In the genomic region with DNA sequence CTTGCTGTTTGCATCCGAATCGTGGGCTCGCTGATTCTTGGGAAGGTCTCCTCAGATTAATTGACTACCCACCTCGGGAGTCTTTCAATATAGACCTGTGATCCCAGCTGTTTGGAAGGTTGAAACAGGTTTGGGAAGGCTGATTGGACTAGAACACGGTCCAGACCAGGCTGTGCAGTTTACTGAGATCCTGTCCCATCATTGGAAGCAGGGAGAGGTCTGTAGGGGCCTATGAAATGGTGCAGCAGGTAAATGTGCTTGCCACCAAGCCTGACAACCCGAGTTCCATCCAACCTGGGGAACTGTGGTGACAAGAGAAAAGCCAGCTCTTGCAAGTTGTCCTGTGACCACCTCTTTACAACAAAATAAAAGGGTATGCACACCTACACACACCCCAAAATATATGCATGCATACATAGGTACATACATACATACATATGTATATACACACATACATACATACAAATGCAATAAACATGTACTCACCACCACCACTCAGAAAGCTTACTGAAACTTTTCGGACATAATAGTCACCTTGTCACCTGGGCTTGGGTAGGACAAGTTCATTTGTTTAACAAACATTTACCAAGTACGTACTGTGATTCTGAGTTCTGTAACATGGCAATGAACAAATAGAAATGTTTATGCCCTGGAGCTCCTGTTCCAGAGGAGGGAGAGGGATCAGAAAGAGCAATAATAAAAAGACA, we compare ENCODE assay signal across 26 mouse cellular contexts.
A peak's percentile ranks its signal among the peaks of the same experiment; 100 is the strongest.
DNase-seq lines count a peak whose midpoint lies in the region; ATAC-seq and TF ChIP-seq lines count a peak whose summit lies in the region.
"Had no signal": no experiment of that assay in that cellular context is flagged by ENCODE, and none has a peak within 500 bp of the region (broad histone marks: within the 10 kb centered on the region; RNA-seq: fewer than 3 reads in every experiment).

No protein-coding gene starts in this region.

- peaks cover 5% of the 10 kb centered on the region; the same call in 1 of the 2 replicates for H3K4me1 ChIP-seq in intestine, embryonic 15.5 days (replicated peaks)
- peaks cover 9% of the 10 kb centered on the region for H3K4me1 ChIP-seq in stomach, embryonic 15.5 days

- H3K27ac ChIP-seq in left cerebral cortex, adult 2 months = peak overlapping the region; percentile 24; the same call in 1 of the 2 replicates
- H3K27ac ChIP-seq in intestine, embryonic 15.5 days = no peak overlapping the region
- H3K27ac ChIP-seq in stomach, embryonic 15.5 days = 0 out of 2 replicates have a peak overlapping the region, but pooled peaks have one; percentile 6
- H3K27ac ChIP-seq: embryonic facial prominence, embryonic 15.5 days; heart, adult 2 months; heart, embryonic 15.5 days; hindbrain, embryonic 14.5 days; kidney, postnatal 0 days; limb, embryonic 13.5 days; neural tube, embryonic 15.5 days had no signal

- TF ChIP-seq CTCF in left cerebral cortex, adult 2 months (IDR thresholded peaks at IDR 0.05) = no peak

- 86% methylated on average over 8 of the region's 8 CpGs for WGBS in intestine, embryonic 15.5 days
- 84% methylated on average over 8 of the region's 8 CpGs for WGBS in stomach, embryonic 15.5 days

- H3K4me2 ChIP-seq in intestine, embryonic 15.5 days (replicated peaks) = no peak overlapping the region
- no peak overlapping the region for H3K4me2 ChIP-seq in stomach, embryonic 15.5 days
- H3K4me2 ChIP-seq: embryonic facial prominence, embryonic 15.5 days; heart, embryonic 15.5 days; hindbrain, embryonic 14.5 days; limb, embryonic 13.5 days; midbrain, embryonic 11.5 days; neural tube, embryonic 15.5 days had no signal

- no peak overlapping the region for H3K4me3 ChIP-seq in left cerebral cortex, adult 2 months
- no peak overlapping the region for H3K4me3 ChIP-seq in intestine, embryonic 15.5 days (replicated peaks)
- no peak overlapping the region for H3K4me3 ChIP-seq in stomach, embryonic 15.5 days (replicated peaks)
- H3K4me3 ChIP-seq: embryonic facial prominence, embryonic 15.5 days; heart, adult 2 months; heart, embryonic 15.5 days; limb, embryonic 13.5 days; neural tube, embryonic 15.5 days had no signal

- intact Hi-C loops in heart, postnatal 14 days (cut with DNase I) = no loop called here
- intact Hi-C loops in left cerebral cortex, adult 2 months (cut with DNase I) = no loop called here
- intact Hi-C loops in left cerebral cortex, postnatal 14 days (cut with DNase I) = no loop called here

- H3K27me3 ChIP-seq in intestine, embryonic 15.5 days (replicated peaks) = no peaks in the 10 kb centered on the region
- no peaks in the 10 kb centered on the region for H3K27me3 ChIP-seq in stomach, embryonic 15.5 days (replicated peaks)
- H3K27me3 ChIP-seq: embryonic facial prominence, embryonic 15.5 days; heart, embryonic 15.5 days; limb, embryonic 13.5 days; neural tube, embryonic 15.5 days had no signal

- H3K9me3 ChIP-seq in intestine, embryonic 15.5 days = no peaks in the 10 kb centered on the region
- no peaks in the 10 kb centered on the region for H3K9me3 ChIP-seq in stomach, embryonic 15.5 days
- H3K9me3 ChIP-seq: embryonic facial prominence, embryonic 15.5 days; heart, embryonic 15.5 days; limb, embryonic 13.5 days; neural tube, embryonic 15.5 days had no signal

- H3K9ac ChIP-seq in intestine, embryonic 15.5 days = no peak overlapping the region
- no peak overlapping the region for H3K9ac ChIP-seq in stomach, embryonic 15.5 days
- H3K9ac ChIP-seq: embryonic facial prominence, embryonic 15.5 days; heart, embryonic 15.5 days; hindbrain, embryonic 14.5 days; limb, embryonic 13.5 days; neural tube, embryonic 15.5 days had no signal

- peak; percentile 45 for DNase-seq in heart, adult 11 months
- no peak for DNase-seq in heart, postnatal 14 days
- no peak for DNase-seq in left cerebral cortex, adult 2 months (ENCODE audit: extremely low spot score in 1 of 2, low spot score in 2 of 2)
- no peak for DNase-seq in left cerebral cortex, postnatal 14 days (ENCODE audit: low spot score in 2 of 2)
- no peak for DNase-seq in natural killer cell, adult 2 months (ENCODE audit: low spot score in 2 of 2)
- no peak for DNase-seq in frontal cortex, postnatal 36 days (ENCODE audit: low spot score in 2 of 2)
- DNase-seq: adrenal gland, postnatal 25 days; cerebellum, adult 11 months; gastrocnemius, postnatal 14 days; heart, adult 2 months; heart, postnatal 4 days; layer of hippocampus, postnatal 36 days; right cerebral cortex, postnatal 14 days; thymus, adult 18-20 months; thymus, postnatal 36 days had no signal

- peak; percentile 34; the same call in 1 of the 2 replicates for ATAC-seq in intestine, embryonic 15.5 days
- ATAC-seq in stomach, embryonic 15.5 days (ENCODE audit: insufficient read depth, low FRiP score, low read depth) = no peak
- ATAC-seq: forebrain, embryonic 14.5 days; inflammation-experienced regulatory T-cells, adult 6 months had no signal

- H3K36me3 ChIP-seq in intestine, embryonic 15.5 days = 0 out of 2 replicates have a peak, but pooled peaks cover 3% of the 10 kb centered on the region
- H3K36me3 ChIP-seq in stomach, embryonic 15.5 days = no peaks in the 10 kb centered on the region
- H3K36me3 ChIP-seq: heart, embryonic 15.5 days; neural tube, embryonic 15.5 days had no signal
